Mouse (Mus musculus) gastrocnemius, adult 8-10 months (tissue): ENCODE measurements around the gene Enthd1. TPM values are rescaled to one million over a fixed set of nuclear protein-coding genes. Genes with fewer than 3 reads are reported as not detected.
"Not testable (repeated sequence)": the region's sequence is repeated elsewhere in the genome, so short reads cannot be mapped to it uniquely, and the experiment has no call there.

Experiments
- DNase-seq, 2 experiments: peaks; one replicate each; pipeline ENCODE4 v3.0.0; 2022; ENCODE audit warnings: low spot score in 2 of 2
- total RNA-seq, 4 experiments: library from RNA; stranded (reverse); gene quantifications; 2 replicates each; pipeline ENCODE4 v1.2.4; 2022

The Enthd1 gene
- total RNA-seq, 4 experiments from 2014 or later, result not detected

DNA sequence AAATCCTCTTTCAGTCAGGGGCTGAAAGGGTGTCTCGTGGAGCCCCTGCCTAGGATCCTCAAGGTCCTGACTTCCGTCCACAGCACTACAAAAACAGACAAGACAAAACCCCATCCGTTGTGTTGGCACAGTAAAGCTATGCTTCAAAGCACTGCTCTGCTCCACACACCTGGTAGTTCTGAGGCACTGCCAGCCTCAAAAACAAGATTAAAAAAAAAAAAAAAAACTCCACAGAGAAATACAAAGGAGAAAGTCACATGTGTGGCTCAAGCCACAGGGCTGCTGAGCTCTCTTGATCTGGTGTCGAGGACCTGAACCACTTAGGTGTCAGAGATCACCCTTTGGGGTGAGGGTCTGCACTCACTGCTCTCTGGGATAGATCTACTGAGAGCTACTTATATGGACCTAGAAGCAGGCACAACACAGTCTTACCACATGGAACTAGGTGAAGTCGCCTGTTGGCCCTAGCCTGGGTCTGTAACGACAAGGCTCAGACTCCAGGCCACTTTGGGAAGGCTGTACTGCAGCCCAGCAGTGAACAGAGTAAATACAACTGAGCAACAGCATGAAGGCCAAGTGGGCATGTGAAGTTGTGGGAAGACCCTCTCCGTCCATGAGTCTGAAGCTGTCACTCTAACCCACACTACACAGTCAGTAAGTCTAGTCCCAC lies 26.1 kb downstream of the Enthd1 start:
- DNase-seq, result no peak

DNA sequence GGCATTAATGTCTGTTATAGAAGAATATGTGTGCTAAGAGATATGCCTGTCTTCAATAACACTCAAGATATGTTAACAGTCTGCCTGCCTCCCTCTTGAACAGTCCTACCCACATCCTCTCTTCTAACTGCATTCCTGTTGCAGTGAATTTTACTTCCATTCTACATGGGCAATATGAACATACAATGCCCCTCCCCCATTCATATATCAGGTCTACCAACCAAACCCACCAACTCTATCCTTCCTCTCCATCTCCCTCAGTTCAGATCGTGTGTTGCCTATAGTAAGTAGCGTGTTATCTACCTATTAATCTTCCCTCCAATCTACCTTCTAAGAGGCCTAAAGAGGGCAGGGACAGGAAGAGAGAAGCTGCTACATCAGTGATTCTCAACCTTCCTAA lies 26.9 kb downstream of the Enthd1 start:
- no peak for DNase-seq

DNA sequence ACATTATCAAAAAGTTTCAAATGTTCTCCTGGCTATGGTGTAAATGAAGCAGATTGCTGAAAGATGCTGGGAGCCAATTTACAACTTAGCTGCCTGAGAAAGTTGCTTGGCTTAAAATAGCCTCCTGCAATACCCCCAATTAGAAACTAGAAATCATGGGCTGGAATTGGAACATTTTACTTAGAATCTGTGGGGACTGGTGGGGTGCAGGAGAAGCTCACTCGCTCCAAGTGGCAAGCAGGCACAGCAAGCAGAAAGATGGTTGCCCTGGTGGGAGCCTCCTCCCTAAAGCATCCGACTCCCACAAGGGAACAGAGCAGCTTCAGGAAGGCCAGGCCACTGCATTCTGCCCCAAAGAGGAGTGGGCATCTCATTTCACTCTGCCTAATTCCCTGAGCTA lies 28.9 kb downstream of the Enthd1 start:
- DNase-seq, result no peak

- no peak for DNase-seq
These were observed 31.7 kb downstream of the Enthd1 start for GRCm38 (mm10) chr15:80533274-80533673.

DNA sequence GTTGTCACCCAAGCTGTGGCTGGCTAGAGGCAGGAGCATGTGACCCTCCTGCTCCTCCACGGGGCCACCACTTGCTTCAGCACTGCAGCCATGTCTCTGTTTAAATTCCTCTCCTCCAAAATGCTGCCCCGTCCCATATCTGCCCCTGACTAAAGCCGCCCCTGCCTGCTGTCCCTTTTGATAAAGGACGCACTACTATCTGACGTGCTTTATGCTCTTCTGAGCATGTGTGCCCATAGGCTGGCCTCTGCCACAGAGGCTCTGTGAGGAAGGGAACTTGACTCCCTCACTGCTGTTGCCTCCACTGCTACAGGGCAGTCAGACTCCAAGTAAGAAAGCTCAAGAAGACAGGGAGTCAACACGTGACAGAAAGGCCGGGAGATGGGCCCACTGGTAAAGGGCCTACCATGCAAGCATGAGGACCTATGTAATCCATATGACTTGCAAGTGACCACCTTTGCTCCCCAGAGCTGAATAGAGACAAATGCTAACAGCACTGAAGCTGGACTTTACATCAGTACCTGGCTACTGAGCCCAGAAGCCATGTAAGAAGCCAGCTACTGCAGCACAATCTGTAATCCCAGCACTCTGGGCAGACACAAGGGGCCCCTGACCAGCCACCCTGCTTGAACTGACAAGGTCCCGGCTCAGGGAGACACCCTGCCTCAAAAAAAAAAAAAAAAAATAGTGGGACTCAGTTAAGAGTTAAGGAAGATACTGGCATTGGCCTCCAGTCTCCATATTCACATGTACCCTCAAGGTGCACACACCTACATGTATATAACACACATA lies 32.5 kb downstream of the Enthd1 start:
- DNase-seq, result no peak

DNA sequence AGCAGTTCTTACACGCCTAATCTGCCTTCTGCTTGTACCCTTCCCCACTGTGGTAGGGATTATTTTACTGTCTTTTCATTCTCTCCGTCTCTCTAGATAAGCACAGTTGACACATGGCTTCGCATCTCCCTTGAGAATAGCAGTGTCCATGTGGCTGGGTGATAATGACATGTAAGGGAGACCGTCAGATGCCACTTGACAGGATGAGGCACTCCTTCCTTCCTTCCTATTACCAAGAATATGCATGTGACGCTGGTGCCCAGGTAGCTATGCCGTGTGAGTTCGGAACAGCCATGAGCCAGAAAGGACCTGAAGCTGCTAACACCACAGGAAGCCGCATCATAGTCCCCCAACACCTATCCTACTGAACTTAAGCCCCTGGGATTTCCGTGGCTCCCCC lies 33.9 kb downstream of the Enthd1 start:
- DNase-seq, result no peak

GRCm38 (mm10) chr15:80529955-80530869 lies 34.7 kb downstream of the Enthd1 start:
- DNase-seq, result no peak

DNA sequence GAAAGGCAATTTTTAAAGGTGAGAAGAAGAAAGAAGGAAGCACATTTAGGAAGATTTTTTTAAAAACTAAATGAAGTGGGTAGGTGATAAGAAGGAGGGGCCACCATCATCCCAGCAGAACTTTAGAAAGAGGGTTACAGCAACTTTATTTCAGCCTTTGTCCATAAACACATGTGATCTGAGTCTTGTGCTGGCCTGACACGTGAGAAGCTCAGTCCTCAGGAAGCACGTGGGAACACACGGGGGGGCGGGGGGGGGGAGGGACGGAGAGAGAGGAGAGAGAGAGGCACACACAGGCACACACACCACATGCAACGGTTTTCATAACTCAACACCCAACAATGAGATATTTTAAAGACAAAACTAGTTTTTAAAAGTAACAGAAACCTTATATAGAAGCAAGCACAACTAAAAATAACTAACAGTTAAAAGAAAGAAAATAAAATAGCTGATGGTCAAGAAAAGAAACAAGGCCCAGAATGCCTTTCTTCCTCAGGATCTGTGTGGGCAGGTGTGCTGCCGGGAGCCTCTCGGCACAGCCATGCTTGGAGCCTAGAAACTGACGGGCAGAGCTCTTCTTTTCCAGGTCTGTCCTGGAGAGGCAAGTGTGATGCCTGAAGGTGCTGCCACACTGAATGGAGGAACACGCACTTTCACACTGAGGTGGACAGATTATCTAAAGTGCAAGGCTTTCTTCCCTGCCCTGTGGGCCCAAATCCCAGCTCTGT lies 43.1 kb downstream of the Enthd1 start:
- no peak for DNase-seq

GRCm38 (mm10) chr15:80519931-80520330 lies 45.0 kb downstream of the Enthd1 start:
- DNase-seq, result no peak

GRCm38 (mm10) chr15:80518567-80519223 lies 46.3 kb downstream of the Enthd1 start:
- DNase-seq, result no peak

GRCm38 (mm10) chr15:80517996-80518395 lies 47.0 kb downstream of the Enthd1 start:
- DNase-seq, result no peak

- DNase-seq, result no peak
These were observed 48.4 kb downstream of the Enthd1 start for GRCm38 (mm10) chr15:80516525-80516924.

DNA sequence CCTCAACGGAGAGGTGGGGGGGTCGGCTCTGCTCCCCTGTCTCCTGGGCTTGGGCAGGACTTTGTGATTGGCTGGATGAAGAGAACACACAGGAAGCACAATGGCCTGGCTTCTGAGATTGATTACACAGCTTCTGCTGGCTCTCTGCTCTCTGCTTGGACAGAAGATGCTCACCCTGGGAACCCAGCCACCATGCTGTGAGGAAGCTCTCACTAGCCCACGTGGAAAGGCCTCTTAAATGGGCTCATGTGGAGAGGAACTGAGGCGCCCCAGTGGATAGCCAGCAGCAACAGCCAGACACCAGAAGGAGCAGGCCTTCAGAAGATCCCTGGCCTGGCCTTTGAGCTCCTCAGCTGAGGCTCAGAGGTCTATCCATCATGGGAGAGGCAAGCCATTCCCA lies 59.9 kb downstream of the Enthd1 start:
- DNase-seq, result no peak

- DNase-seq, result not testable (repeated sequence)
These were observed 61.8 kb downstream of the Enthd1 start for GRCm38 (mm10) chr15:80503155-80503554.

GRCm38 (mm10) chr15:80502741-80503140 lies 62.2 kb downstream of the Enthd1 start:
- no peak for DNase-seq

DNA sequence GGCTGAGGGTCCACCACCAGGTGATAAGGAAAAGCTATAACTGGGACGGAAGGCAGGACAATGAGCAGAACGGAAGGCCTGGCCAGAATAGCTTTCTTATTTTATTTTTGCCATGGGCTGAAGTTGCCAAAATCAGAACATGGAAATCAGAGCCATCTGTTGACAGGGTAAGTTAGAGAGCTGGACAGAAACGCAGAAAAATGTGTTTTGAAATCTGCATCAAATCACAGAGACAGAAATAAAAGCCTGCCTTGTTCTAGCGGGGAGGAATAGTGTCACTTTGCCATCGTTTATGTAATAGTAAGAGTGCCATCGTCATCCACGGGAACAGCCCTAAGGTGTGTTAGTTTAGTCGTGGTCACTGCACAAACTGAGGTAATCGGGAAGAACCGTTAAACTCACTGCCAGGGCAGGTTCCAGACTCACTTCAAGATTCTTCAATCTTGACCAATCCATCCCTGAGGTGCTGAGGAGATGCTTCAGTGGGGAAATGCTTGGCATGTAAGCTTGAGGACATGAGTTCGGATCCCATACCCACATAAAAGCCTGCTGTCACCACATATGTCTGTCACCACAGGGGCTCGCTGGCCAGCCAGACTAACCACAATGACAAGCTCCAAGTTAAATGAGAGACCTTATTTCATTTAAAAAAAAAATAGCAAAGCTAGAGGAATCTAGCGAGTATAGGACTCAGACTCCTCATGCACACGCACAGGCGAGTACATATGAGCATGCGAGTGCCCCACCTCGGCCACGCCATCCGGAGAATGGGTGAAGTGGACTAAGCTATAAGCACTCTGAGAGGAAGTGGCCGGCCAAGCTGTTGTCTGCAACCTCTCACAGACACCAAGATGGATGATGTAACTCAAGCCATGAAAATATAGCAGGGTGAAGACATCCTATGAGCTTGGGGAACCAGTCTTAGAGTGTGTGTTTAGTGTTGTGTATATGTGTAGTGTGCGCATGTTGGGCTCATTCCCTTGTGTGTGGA lies 63.6 kb downstream of the Enthd1 start:
- no peak for DNase-seq

GRCm38 (mm10) chr15:80500426-80500825 lies 64.5 kb downstream of the Enthd1 start:
- DNase-seq, result no peak

DNA sequence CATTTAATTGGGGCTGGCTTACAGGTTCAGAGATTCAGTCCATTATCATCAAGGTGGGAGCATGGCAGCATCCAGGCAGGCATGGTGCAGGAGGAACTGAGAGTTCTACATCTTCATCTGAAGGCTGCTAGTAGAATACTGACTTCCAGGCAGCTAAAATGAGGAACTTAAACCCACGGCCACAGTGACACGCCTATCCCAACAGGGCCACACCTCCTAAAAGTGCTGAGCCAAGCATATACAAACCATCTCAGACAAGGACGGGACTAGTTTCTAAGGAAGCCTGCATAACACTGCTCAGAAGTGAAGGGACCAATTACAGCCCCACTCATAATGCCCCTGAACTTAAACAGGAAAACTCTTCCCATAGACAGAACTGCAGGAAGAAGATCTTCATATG lies 67.2 kb downstream of the Enthd1 start:
- not testable (repeated sequence) for DNase-seq

DNA sequence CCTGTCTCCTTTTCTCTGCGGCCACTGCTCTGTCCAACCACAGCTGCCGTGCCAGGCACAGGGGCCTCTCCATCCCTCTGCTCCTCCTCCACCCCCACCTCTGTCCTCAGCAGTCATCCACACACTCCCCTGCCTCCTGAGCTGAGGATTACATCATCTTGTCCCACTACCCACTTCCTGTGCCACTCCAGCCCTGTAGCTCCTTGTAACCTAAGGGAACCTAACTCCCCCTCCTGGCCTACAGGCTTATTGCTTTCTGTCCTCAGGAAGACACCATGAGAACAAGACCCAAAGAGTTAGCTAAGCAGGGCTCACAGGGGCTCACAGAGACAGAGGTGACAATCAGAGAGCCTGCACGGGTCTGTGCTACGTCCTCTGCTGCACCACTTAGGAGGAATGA lies 73.5 kb downstream of the Enthd1 start:
- no peak for DNase-seq
